In the genomic region with DNA sequence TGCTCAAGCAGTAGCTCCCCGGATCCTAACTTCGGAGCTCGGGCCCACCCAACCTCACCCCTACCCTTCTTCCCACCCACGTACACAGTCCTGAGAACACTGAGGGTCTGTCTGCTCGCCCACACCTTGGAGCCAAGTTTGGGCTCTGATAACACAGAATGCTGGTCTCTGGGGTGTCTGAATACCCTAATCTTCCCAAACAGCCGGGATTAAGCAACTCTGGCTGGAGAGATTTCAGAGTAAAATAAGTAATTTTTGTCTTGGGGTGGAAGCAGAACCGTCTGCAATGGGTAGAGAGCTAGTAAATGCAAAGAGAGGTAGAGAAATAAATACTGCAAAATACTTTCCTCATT, we compare ENCODE assay signal across 8 mouse cellular contexts. TPM values are rescaled to one million over a fixed set of nuclear protein-coding genes. Genes with fewer than 3 reads are reported as not detected.
DNase-seq lines count a peak whose midpoint lies in the region; ATAC-seq and TF ChIP-seq lines count a peak whose summit lies in the region.

No protein-coding gene starts in this region.

- H3K36me3 ChIP-seq in kidney, embryonic 14.5 days (ENCODE audit: control insufficient read depth, insufficient read depth, low read length), result peaks cover 37% of the 10 kb centered on the region
- peaks cover 40% of the 10 kb centered on the region for H3K36me3 ChIP-seq in intestine, embryonic 14.5 days (ENCODE audit: control insufficient read depth, insufficient read depth, low read length)
- peaks cover 24% of the 10 kb centered on the region for H3K36me3 ChIP-seq in midbrain, postnatal 0 days (ENCODE audit: insufficient read depth, low read length)

- peaks cover 25% of the 10 kb centered on the region for H3K4me1 ChIP-seq in kidney, embryonic 14.5 days (ENCODE audit: control insufficient read depth, insufficient read depth, low read length)
- H3K4me1 ChIP-seq in cortical plate, adult 2 months (ENCODE audit: control insufficient read depth, insufficient read depth, low read length), result no peaks in the 10 kb centered on the region
- H3K4me1 ChIP-seq in intestine, embryonic 14.5 days (replicated peaks; ENCODE audit: control insufficient read depth, insufficient read depth, low read length), result peaks cover 15% of the 10 kb centered on the region; the same call in 1 of the 2 replicates
- H3K4me1 ChIP-seq in midbrain, postnatal 0 days (ENCODE audit: insufficient read depth, low read length), result no peaks in the 10 kb centered on the region; the same call in 1 of the 2 replicates

- H3K4me2 ChIP-seq in kidney, embryonic 14.5 days (replicated peaks; ENCODE audit: low read depth, low read length), result peak overlapping the region; percentile 80
- H3K4me2 ChIP-seq in intestine, embryonic 14.5 days (ENCODE audit: low read length), result peak overlapping the region; percentile 80
- H3K4me2 ChIP-seq in midbrain, postnatal 0 days (ENCODE audit: low read depth, low read length, poor library complexity, severe bottlenecking), result peak overlapping the region; percentile 89

- peak overlapping the region; percentile 66 for H3K4me3 ChIP-seq in kidney, embryonic 14.5 days (ENCODE audit: low read length)
- H3K4me3 ChIP-seq in cortical plate, adult 2 months (ENCODE audit: insufficient read depth, low read length), result peak overlapping the region; percentile 44
- peak overlapping the region; percentile 70 for H3K4me3 ChIP-seq in intestine, embryonic 14.5 days (ENCODE audit: low read depth, low read length)
- peak overlapping the region; percentile 79 for H3K4me3 ChIP-seq in midbrain, postnatal 0 days (ENCODE audit: low read depth, low read length)

- peak overlapping the region; percentile 82 for H3K9ac ChIP-seq in kidney, embryonic 14.5 days (ENCODE audit: low read depth, low read length)
- H3K9ac ChIP-seq in intestine, embryonic 14.5 days (ENCODE audit: low read length), result peak overlapping the region; percentile 85
- peak overlapping the region; percentile 95 for H3K9ac ChIP-seq in midbrain, postnatal 0 days (replicated peaks; ENCODE audit: low read length, poor library complexity, severe bottlenecking)

- TF ChIP-seq CTCF in cortical plate, adult 2 months (IDR thresholded peaks at IDR 0.05; ENCODE audit: extremely low read depth, insufficient read depth, low read length), result no peak
- no peak for TF ChIP-seq CTCF in midbrain, postnatal 0 days (IDR thresholded peaks at IDR 0.05)

- 6% methylated on average over 7 of the region's 7 CpGs for WGBS in kidney, embryonic 14.5 days
- 8% methylated on average over 7 of the region's 7 CpGs for WGBS in intestine, embryonic 14.5 days
- 4% methylated on average over 7 of the region's 7 CpGs for WGBS in midbrain, postnatal 0 days

- ATAC-seq in kidney, embryonic 14.5 days (ENCODE audit: low FRiP score, low TSS enrichment), result no peak
- ATAC-seq in intestine, embryonic 14.5 days (replicated peaks; ENCODE audit: low FRiP score, low TSS enrichment, low read depth), result no peak
- no peak for ATAC-seq in midbrain, postnatal 0 days (ENCODE audit: low FRiP score)

- H3K9me3 ChIP-seq in kidney, embryonic 14.5 days (ENCODE audit: control insufficient read depth, low read length), result no peaks in the 10 kb centered on the region
- no peaks in the 10 kb centered on the region for H3K9me3 ChIP-seq in intestine, embryonic 14.5 days (ENCODE audit: control insufficient read depth, low read length)
- H3K9me3 ChIP-seq in midbrain, postnatal 0 days (ENCODE audit: low read length), result no peaks in the 10 kb centered on the region

- peak overlapping the region; percentile 70 for H3K27ac ChIP-seq in kidney, embryonic 14.5 days (ENCODE audit: low read depth, low read length)
- no peak overlapping the region for H3K27ac ChIP-seq in cortical plate, adult 2 months (ENCODE audit: insufficient read depth, low read length)
- peak overlapping the region; percentile 97 for H3K27ac ChIP-seq in intestine, embryonic 14.5 days (ENCODE audit: low read depth)
- H3K27ac ChIP-seq in midbrain, postnatal 0 days (ENCODE audit: low read depth, low read length), result peak overlapping the region; percentile 91

- H3K27me3 ChIP-seq in kidney, embryonic 14.5 days (ENCODE audit: control insufficient read depth, insufficient read depth, low read length), result no peaks in the 10 kb centered on the region
- H3K27me3 ChIP-seq in intestine, embryonic 14.5 days (replicated peaks; ENCODE audit: control insufficient read depth, insufficient read depth, low read length), result no peaks in the 10 kb centered on the region
- no peaks in the 10 kb centered on the region for H3K27me3 ChIP-seq in midbrain, postnatal 0 days (ENCODE audit: insufficient read depth, low read length)

- DNase-seq in kidney, adult 11 months, result no peak
- DNase-seq in intestine, embryonic 14.5 days (ENCODE audit: low spot score), result no peak
- no peak for DNase-seq in midbrain, postnatal 0 days (ENCODE audit: low spot score)
- no peak for DNase-seq in layer of hippocampus, postnatal 14 days (ENCODE audit: low spot score in 2 of 2)
- no peak for DNase-seq in layer of hippocampus, postnatal 25 days (ENCODE audit: extremely low spot score in 1 of 2, low spot score in 1 of 2)
- DNase-seq in cerebellum, adult 11 months, result no peak

- TF ChIP-seq POLR2A in cortical plate, adult 2 months (IDR thresholded peaks at IDR 0.05; ENCODE audit: extremely low read depth, insufficient read depth, low read length), result no peak

RNA-seq across cellular contexts. Expression of a gene that starts 1.6 kb away (rescaled TPM):
- polyA plus RNA-seq in kidney, embryonic 14.5 days (2014; fragmentation: Nextera tagmentation; extraction: Ambion mirVana), result 72.4 and 74.9 TPM in 2 replicates
- 24.1 and 24.5 TPM in 2 replicates for polyA plus RNA-seq in cortical plate, adult 2 months (2012; rRNA removed)
- 80.8 and 86.3 TPM in 2 replicates for polyA plus RNA-seq in intestine, embryonic 14.5 days (2014; fragmentation: Nextera tagmentation; extraction: Ambion mirVana)
- 93.8 and 108 TPM in 2 replicates for total RNA-seq in midbrain, postnatal 0 days (2014; rRNA removed)
- polyA plus RNA-seq in midbrain, postnatal 0 days (2015; fragmentation: Nextera tagmentation; extraction: Ambion mirVana), result 58.0 and 66.1 TPM in 2 replicates
- total RNA-seq in layer of hippocampus, postnatal 14 days (2021), result 10 to 100 TPM; 44.2 to 47.4 TPM
- 10 to 100 TPM; 27.1 to 40.5 TPM for total RNA-seq in layer of hippocampus, postnatal 25 days (2021)

RNA-seq across cellular contexts. Expression of a gene that starts 29.3 kb away (rescaled TPM):
- 0.57 and 1.1 TPM in 2 replicates for polyA plus RNA-seq in kidney, embryonic 14.5 days (2014; fragmentation: Nextera tagmentation; extraction: Ambion mirVana)
- 0.21 and 0.34 TPM in 2 replicates for polyA plus RNA-seq in cortical plate, adult 2 months (2012; rRNA removed)
- 6.8 and 8.5 TPM in 2 replicates for polyA plus RNA-seq in intestine, embryonic 14.5 days (2014; fragmentation: Nextera tagmentation; extraction: Ambion mirVana)
- not detected in 2 replicates for total RNA-seq in midbrain, postnatal 0 days (2014; rRNA removed)
- polyA plus RNA-seq in midbrain, postnatal 0 days (2015; fragmentation: Nextera tagmentation; extraction: Ambion mirVana), result 0.18 and 0.81 TPM in 2 replicates
- under 1 TPM; 0.39 to 0.95 TPM for total RNA-seq in layer of hippocampus, postnatal 14 days (2021)
- 1 to 10 TPM in 1 of 2 experiments, under 1 TPM in 1; 0.54 to 1.8 TPM for total RNA-seq in layer of hippocampus, postnatal 25 days (2021)

RNA-seq across cellular contexts. Expression of a gene that starts 34.4 kb away (rescaled TPM):
- polyA plus RNA-seq in kidney, embryonic 14.5 days (2014; fragmentation: Nextera tagmentation; extraction: Ambion mirVana), result 44.5 and 45.5 TPM in 2 replicates
- polyA plus RNA-seq in cortical plate, adult 2 months (2012; rRNA removed), result 51.3 and 54.3 TPM in 2 replicates
- 31.9 and 34.0 TPM in 2 replicates for polyA plus RNA-seq in intestine, embryonic 14.5 days (2014; fragmentation: Nextera tagmentation; extraction: Ambion mirVana)
- total RNA-seq in midbrain, postnatal 0 days (2014; rRNA removed), result 60.4 and 65.5 TPM in 2 replicates
- polyA plus RNA-seq in midbrain, postnatal 0 days (2015; fragmentation: Nextera tagmentation; extraction: Ambion mirVana), result 23.5 TPM in 2 replicates
- 10 to 100 TPM; 37.6 to 41.2 TPM for total RNA-seq in layer of hippocampus, postnatal 14 days (2021)
- 10 to 100 TPM; 36.0 to 39.0 TPM for total RNA-seq in layer of hippocampus, postnatal 25 days (2021)

RNA-seq across cellular contexts. Expression of a gene that starts 56.1 kb away (rescaled TPM):
- not detected in 2 replicates for polyA plus RNA-seq in kidney, embryonic 14.5 days (2014; fragmentation: Nextera tagmentation; extraction: Ambion mirVana)
- not detected in 2 replicates for polyA plus RNA-seq in cortical plate, adult 2 months (2012; rRNA removed)
- polyA plus RNA-seq in intestine, embryonic 14.5 days (2014; fragmentation: Nextera tagmentation; extraction: Ambion mirVana), result not detected in 2 replicates
- not detected in 2 replicates for total RNA-seq in midbrain, postnatal 0 days (2014; rRNA removed)
- polyA plus RNA-seq in midbrain, postnatal 0 days (2015; fragmentation: Nextera tagmentation; extraction: Ambion mirVana), result not detected in 2 replicates
- not detected for total RNA-seq in layer of hippocampus, postnatal 14 days (2021)
- total RNA-seq in layer of hippocampus, postnatal 25 days (2021), result not detected
